Mouse (Mus musculus) testis, adult 2 months (tissue): ENCODE measurements around the gene Frem3.

Experiments used
- CTCF ChIP-seq: fragments of 200-500 bp; IDR thresholded peaks from 2 replicates; pipeline ENCODE4 v1.5.1; 2012; ENCODE audit warnings: low read depth, mild to moderate bottlenecking, inconsistent platforms, low read length, moderate library complexity; ENCODE audit not compliant: control insufficient read depth, insufficient read depth, insufficient replicate concordance
- POLR2A ChIP-seq: fragments of 200-500 bp; IDR thresholded peaks from 2 replicates; pipeline ENCODE4 v1.6.1; 2012; ENCODE audit warnings: low read depth, mild to moderate bottlenecking, inconsistent platforms, low read length, moderate library complexity; ENCODE audit not compliant: control insufficient read depth

GRCm38 (mm10) chr8:80600600-80601170 lies 10.2 kb upstream of the Frem3 start:
- TF ChIP-seq CTCF (no peak), POLR2A (no peak)
